Mouse (Mus musculus) intestine, embryonic 14.5 days (tissue): ENCODE measurements around the gene Ppp2r5b. TPM values are rescaled to one million over a fixed set of nuclear protein-coding genes. Genes with fewer than 3 reads are reported as not detected.

Source experiments
- ATAC-seq: fragments of 200-750 bp; cut with Nextera tagmentation; replicated peaks from 2 replicates; pipeline ENCODE4 v1.8.0; 2017; ENCODE audit warnings: low read depth, moderate number of reproducible peaks, moderate TSS enrichment, moderate library complexity; ENCODE audit not compliant: low FRiP score, low TSS enrichment
- DNase-seq: peaks from one replicate; pipeline ENCODE4 v3.0.0-alpha.2; 2018; ENCODE audit warnings: low spot score
- H3K27ac ChIP-seq: fragments of 300-500 bp; sonication (generic); 2 replicates; pipeline ENCODE4 v1.5.1; 2014; ENCODE audit warnings: low read depth, mild to moderate bottlenecking, control low read depth
- H3K27me3 ChIP-seq: fragments of 300-500 bp; sonication (generic); replicated peaks from 2 replicates; pipeline ENCODE4 v1.6.1; 2014; ENCODE audit warnings: low read length, control low read depth; ENCODE audit not compliant: control insufficient read depth, insufficient read depth
- H3K36me3 ChIP-seq: fragments of 300-500 bp; sonication (generic); 2 replicates; pipeline ENCODE4 v1.6.1; 2014; ENCODE audit warnings: low read length, control low read depth; ENCODE audit not compliant: control insufficient read depth, insufficient read depth
- H3K4me1 ChIP-seq: fragments of 300-500 bp; sonication (generic); replicated peaks from 2 replicates; pipeline ENCODE4 v1.6.1; 2014; ENCODE audit warnings: low read length, control low read depth, mixed read lengths; ENCODE audit not compliant: control insufficient read depth, insufficient read depth
- H3K4me2 ChIP-seq: fragments of 300-500 bp; sonication (generic); 2 replicates; pipeline ENCODE4 v1.6.1; 2014; ENCODE audit warnings: low read length
- H3K4me3 ChIP-seq: fragments of 300-500 bp; sonication (generic); 2 replicates; pipeline ENCODE4 v1.5.1; 2014; ENCODE audit warnings: low read depth, low read length, control low read depth, mixed read lengths
- H3K9ac ChIP-seq: fragments of 300-500 bp; sonication (generic); 2 replicates; pipeline ENCODE4 v1.6.1; 2014; ENCODE audit warnings: mild to moderate bottlenecking, low read length
- H3K9me3 ChIP-seq: fragments of 300-500 bp; sonication (generic); 2 replicates; pipeline ENCODE4 v1.6.1; 2016; ENCODE audit warnings: low read length, control low read depth; ENCODE audit not compliant: control insufficient read depth
- WGBS: fragments of 180-500 bp; shearing (Covaris S2); extraction: QIAGEN DNeasy Blood & Tissue Kit; methylation state at CpG from one replicate; pipeline ENCODE4 v1.1.7; 2014; 5-methylcytosine and 5-hydroxymethylcytosine counted together
- polyA plus RNA-seq: library from polyadenylated mRNA; unstranded; fragments of >200 nt; fragmentation: Nextera tagmentation; extraction: Ambion mirVana; gene quantifications from 2 replicates; pipeline ENCODE4 v1.2.1, GENCODE M21; 2014

The Ppp2r5b gene
- polyA plus RNA-seq, 1 experiment from 2014 or later = 27.5 TPM

DNA sequence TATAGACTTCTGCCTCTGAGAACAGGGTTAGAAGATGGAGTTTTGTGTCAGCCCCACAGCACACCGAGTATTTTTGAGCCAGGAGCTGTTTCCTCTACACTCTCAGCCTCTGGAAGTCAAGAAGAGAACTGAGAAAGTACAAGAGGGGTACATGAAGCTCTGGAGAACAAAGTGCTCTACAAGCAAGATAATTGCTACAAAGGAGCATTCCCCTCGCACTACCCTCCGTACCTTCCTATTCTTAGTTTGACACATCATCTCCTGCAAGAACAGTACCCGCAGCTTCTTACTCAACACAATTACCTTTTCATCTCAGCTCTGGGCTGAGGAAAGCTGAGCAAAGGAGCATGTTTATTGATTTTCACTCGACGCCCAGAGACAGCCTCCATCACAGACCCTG, 17.1 kb downstream of the Ppp2r5b start:
- no peak overlapping the region for H3K9ac ChIP-seq
- H3K27ac ChIP-seq = no peak overlapping the region
- H3K9me3 ChIP-seq = no peaks in the 10 kb centered on the region
- no peak for ATAC-seq
- H3K4me1 ChIP-seq = no peaks in the 10 kb centered on the region
- no peaks in the 10 kb centered on the region for H3K36me3 ChIP-seq
- WGBS = 63% methylated on average over 6 of the region's 6 CpGs
- DNase-seq = no peak
- no peak overlapping the region for H3K4me3 ChIP-seq
- H3K4me2 ChIP-seq = no peak overlapping the region
- no peaks in the 10 kb centered on the region for H3K27me3 ChIP-seq

DNA sequence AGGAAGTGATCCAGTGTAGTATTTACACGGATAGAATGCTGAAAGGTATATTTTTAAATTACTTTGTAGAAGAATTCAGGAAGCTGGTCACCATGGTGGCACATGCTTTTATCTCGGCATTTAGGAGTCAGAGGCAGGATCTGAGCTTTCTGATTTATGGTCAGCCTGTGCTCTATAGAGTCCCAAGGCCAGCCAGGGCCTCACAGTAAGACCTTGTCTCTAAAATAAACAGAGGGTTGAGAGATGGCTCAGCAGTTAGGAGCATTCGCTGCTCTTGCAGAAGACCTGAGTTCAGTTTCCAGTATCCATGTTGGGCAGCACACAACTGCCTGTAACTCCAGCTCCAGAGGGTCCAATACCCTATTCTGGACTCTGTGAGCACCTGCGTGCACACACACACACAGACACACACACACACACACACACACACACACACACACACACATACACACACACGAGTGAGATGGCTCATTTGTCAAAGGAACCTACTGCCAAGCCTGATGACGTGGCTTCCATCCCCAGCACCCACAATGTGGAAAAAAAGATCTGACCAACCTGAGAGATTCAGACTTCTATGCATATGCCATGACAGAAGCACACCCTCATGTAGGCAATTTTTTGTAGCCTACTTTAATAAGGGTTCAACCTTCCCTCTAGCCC, 19.5 kb downstream of the Ppp2r5b start:
- H3K9ac ChIP-seq = no peak overlapping the region

DNA sequence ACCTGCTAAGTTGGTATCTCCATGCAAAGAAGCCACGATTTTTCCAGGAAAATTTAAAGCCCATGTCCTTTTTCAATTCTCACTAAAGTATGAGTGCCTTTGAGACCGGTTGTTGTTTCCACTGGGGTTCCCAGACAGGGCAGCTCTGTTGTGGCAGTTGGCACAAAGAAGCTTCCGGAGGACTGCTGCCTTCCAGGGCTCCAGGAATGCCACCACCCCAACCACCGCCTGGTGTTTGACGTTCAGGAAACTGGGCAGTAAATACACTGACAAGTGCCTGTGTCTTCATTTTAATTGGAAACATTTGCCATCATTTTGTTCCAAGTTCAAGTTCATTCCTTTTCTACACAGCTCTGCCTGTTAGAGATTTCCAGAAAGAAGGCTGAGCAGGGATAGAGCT, 29.0 kb downstream of the Ppp2r5b start:
- Histone ChIP-seq H3K9me3 (no peaks in the 10 kb centered on the region), H3K27me3 (no peaks in the 10 kb centered on the region), H3K4me3 (no peak overlapping the region), H3K9ac (no peak overlapping the region), H3K27ac (no peak overlapping the region), H3K4me2 (no peak overlapping the region), H3K4me1 (no peaks in the 10 kb centered on the region), H3K36me3 (no peaks in the 10 kb centered on the region)
- WGBS = 75% methylated on average over 5 of the region's 5 CpGs
- ATAC-seq (no peak), DNase-seq (no peak)

More for the DNA sequence above, 19.5 kb downstream of the Ppp2r5b start:
- no peak for DNase-seq
- Histone ChIP-seq H3K36me3 (no peaks in the 10 kb centered on the region), H3K9me3 (no peaks in the 10 kb centered on the region), H3K4me3 (no peak overlapping the region), H3K27me3 (no peaks in the 10 kb centered on the region), H3K27ac (no peak overlapping the region), H3K4me2 (no peak overlapping the region), H3K4me1 (no peaks in the 10 kb centered on the region)
- no peak for ATAC-seq
- WGBS = 39% methylated on average over 6 of the region's 6 CpGs

DNA sequence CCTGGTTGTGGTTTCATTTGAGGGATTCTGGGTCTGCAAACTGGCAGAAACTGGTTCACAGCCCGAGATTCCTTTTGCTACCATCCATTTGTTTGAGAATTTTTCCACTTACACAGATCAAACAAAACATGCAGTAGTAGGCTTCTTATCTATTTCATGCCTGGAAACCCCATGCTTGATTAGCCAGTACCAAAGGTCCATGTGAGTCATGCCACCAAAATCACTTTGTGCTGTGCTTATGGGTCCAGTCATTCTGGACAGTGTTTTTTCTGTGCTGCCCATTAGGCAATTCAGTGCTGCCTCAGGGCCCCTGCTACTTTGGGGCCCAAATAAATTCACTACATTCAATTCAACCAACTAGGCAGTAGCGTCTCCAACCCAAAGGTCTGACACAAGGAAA, 31.4 kb downstream of the Ppp2r5b start:
- Histone ChIP-seq H3K27ac (no peak overlapping the region), H3K4me2 (no peak overlapping the region), H3K4me3 (no peak overlapping the region), H3K9me3 (no peaks in the 10 kb centered on the region), H3K27me3 (no peaks in the 10 kb centered on the region), H3K9ac (no peak overlapping the region), H3K4me1 (no peaks in the 10 kb centered on the region), H3K36me3 (no peaks in the 10 kb centered on the region)
- ATAC-seq (no peak), DNase-seq (no peak)
- 77% methylated on average over 2 of the region's 2 CpGs for WGBS

DNA sequence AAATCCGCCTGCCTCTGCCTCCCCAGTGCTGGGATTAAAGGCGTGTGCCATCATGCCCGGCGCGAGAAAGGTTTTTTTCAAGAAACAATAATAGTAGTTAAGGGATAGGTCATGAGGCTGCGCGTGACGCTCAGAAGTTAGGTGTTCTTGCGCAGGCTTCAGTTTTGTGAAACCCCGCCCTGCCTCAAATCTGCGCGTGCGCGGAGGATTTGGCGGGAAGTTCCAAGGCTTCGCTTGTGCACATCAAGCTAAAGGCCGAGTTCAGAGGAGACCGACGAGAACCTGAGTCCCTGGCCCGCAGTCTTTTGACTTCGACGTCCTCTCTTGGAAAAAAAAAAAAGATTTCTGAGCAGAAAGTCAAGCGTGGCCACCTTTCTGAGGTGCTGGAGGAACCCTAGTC, 51.5 kb downstream of the Ppp2r5b start, which contains the start of gene Majin:
TSS of gene Majin (plus strand) at position 258 of the 400 bp plus-strand sequence.
- Histone ChIP-seq H3K4me1 (no peaks in the 10 kb centered on the region), H3K4me2 (no peak within 1 kb of the TSS), H3K9ac (no peak within 1 kb of the TSS), H3K36me3 (no peaks in the 10 kb centered on the region), H3K4me3 (no peak within 1 kb of the TSS), H3K9me3 (no peaks in the 10 kb centered on the region), H3K27ac (no peak within 1 kb of the TSS), H3K27me3 (no peaks in the 10 kb centered on the region)
- no peak for ATAC-seq
- WGBS = 82% methylated on average over 23 of the region's 23 CpGs
- DNase-seq = no peak

DNA sequence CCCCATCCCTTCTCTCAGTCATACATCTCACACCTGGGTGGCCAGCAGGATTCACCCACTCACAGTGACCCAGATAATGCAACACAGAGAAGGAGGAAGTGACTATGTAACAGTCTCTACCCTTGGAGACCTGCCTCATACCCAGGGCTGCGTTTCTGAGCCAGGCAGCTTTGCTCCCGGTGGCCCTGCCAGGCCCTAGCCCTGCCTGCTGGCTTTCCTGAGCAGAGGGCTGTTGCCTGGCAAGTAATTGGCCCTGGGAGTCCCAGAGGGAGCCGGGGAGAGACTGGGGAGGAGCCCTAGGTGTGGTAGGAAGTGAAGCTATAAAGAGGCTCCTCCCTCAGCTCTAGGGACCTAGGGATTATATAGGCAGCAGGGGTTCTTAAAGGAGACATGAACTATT, 53.1 kb downstream of the Ppp2r5b start:
- no peak for DNase-seq
- H3K4me1 ChIP-seq = no peaks in the 10 kb centered on the region
- H3K9me3 ChIP-seq = no peaks in the 10 kb centered on the region
- no peak for ATAC-seq
- H3K27me3 ChIP-seq = no peaks in the 10 kb centered on the region
- no peak overlapping the region for H3K27ac ChIP-seq
- no peaks in the 10 kb centered on the region for H3K36me3 ChIP-seq
- no peak overlapping the region for H3K4me3 ChIP-seq
- H3K9ac ChIP-seq = no peak overlapping the region
- H3K4me2 ChIP-seq = no peak overlapping the region
- WGBS = 11% methylated on average over 3 of the region's 3 CpGs

DNA sequence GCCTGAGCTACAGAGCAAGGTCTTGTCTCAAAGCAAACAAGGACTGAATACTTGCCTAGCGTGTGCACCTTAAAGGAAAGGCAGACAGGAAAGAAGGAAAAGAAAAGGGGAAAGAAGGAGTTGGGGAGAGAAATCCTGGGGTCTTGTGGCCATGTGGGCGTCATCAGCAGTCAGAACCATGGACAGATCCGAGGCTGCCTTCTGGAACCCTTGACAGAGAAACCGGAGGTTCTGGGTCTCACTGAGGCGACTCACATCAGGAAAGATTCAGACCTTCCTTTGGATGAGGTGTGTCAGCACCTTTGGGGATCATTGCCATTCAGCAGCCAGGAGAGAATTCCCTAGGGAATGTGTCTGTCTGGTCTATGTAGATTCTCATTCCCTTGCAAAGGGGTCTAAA, 54.0 kb downstream of the Ppp2r5b start:
- Histone ChIP-seq H3K27ac (no peak overlapping the region), H3K4me3 (no peak overlapping the region), H3K36me3 (no peaks in the 10 kb centered on the region), H3K9ac (no peak overlapping the region), H3K4me1 (no peaks in the 10 kb centered on the region), H3K9me3 (no peaks in the 10 kb centered on the region), H3K27me3 (no peaks in the 10 kb centered on the region), H3K4me2 (no peak overlapping the region)
- WGBS = 16% methylated on average over 5 of the region's 5 CpGs
- no peak for ATAC-seq
- DNase-seq = peak; percentile 83

DNA sequence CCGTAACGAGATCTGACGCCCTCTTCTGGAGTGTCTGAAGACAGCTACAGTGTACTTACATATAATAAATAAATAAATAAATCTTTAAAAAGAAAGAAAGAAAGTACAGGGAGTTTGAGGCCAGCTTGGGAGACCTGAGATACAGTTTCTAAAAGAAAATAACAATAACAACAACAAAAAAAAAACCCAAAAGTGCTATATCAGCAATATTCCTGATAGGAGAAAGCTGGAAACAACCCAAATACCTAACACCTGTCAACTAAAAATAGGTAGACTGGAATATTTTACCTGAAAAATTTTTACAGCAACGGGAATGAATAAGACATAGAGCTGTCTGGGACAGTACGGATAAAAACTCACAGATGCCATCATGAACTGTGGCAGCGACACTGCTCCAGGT, 56.9 kb downstream of the Ppp2r5b start:
- H3K27ac ChIP-seq = no peak overlapping the region
- no peaks in the 10 kb centered on the region for H3K36me3 ChIP-seq
- no peaks in the 10 kb centered on the region for H3K4me1 ChIP-seq
- H3K4me2 ChIP-seq = no peak overlapping the region
- WGBS = 91% methylated on average over 3 of the region's 6 CpGs
- H3K9me3 ChIP-seq = no peaks in the 10 kb centered on the region
- no peak for DNase-seq
- H3K27me3 ChIP-seq = no peaks in the 10 kb centered on the region
- H3K9ac ChIP-seq = no peak overlapping the region
- H3K4me3 ChIP-seq = no peak overlapping the region
- no peak for ATAC-seq
